Mouse (Mus musculus): Measurements from ENCODE around the gene Vhl. TPM values are rescaled to one million over a fixed set of nuclear protein-coding genes. Genes with fewer than 3 reads are reported as not detected.

Gene Vhl
- polyA plus RNA-seq, 1 experiment: 13.6 TPM

DNA sequence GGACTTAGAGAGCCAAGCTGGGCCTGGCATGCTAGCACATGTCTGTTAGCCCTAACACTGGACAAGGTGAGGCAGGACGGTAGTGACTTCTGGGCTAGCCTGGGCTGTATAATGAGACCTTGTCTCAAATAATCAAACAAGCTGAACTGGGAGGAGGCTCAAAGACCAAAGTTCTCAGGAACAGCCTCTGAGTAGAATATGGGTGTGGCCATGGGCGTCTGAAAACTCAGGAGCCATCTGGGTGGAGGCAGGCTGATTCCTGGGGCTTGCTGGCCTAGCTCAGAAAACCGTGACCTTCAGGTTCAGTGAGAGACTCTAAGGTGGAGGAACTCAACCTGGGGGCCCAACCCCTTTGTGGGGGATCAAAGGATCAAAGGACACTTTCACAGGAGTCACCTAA lies 27.9 kb downstream of the Vhl start:
- Histone ChIP-seq H3K79me2 (ENCODE audit: control insufficient read depth, insufficient read depth) (no peaks in the 10 kb centered on the region), H3ac (ENCODE audit: control insufficient read depth, insufficient read length, low read depth) (no peak overlapping the region), H3K4me3 (ENCODE audit: insufficient read depth, poor library complexity, severe bottlenecking) (no peak overlapping the region), H3K79me3 (ENCODE audit: low read depth) (no peaks in the 10 kb centered on the region), H3K36me3 (ENCODE audit: control insufficient read depth, insufficient read depth) (no peaks in the 10 kb centered on the region), H3K27me3 (ENCODE audit: control insufficient read depth, insufficient read depth, insufficient read length) (no peaks in the 10 kb centered on the region)
- TF ChIP-seq CEBPB (IDR thresholded peaks at IDR 0.05; ENCODE audit: low read depth) (no peak), USF1 (IDR thresholded peaks at IDR 0.05; ENCODE audit: low read depth) (no peak), MYOD1 (IDR thresholded peaks at IDR 0.05; ENCODE audit: control insufficient read depth, insufficient read length, low read depth) (no peak), MYOG (IDR thresholded peaks at IDR 0.05; ENCODE audit: control insufficient read depth, extremely low read depth, insufficient read length) (no peak), FOSL1 (IDR thresholded peaks at IDR 0.05; ENCODE audit: insufficient read depth, low read length, poor library complexity, severe bottlenecking) (no peak), MAX (IDR thresholded peaks at IDR 0.05) (no peak), CTCF (IDR thresholded peaks at IDR 0.05; ENCODE audit: control insufficient read depth, insufficient read depth, insufficient read length) (no peak)

- H3K79me3 ChIP-seq (ENCODE audit: low read depth): no peaks in the 10 kb centered on the region
- no peaks in the 10 kb centered on the region for H3K36me3 ChIP-seq (ENCODE audit: control insufficient read depth, insufficient read depth)
- no peaks in the 10 kb centered on the region for H3K27me3 ChIP-seq (ENCODE audit: control insufficient read depth, insufficient read depth, insufficient read length)
- H3K79me2 ChIP-seq (ENCODE audit: control insufficient read depth, insufficient read depth): no peaks in the 10 kb centered on the region
- TF ChIP-seq USF1 (IDR thresholded peaks at IDR 0.05; ENCODE audit: low read depth) (no peak), MAX (IDR thresholded peaks at IDR 0.05) (no peak), CEBPB (IDR thresholded peaks at IDR 0.05; ENCODE audit: low read depth) (no peak), CTCF (IDR thresholded peaks at IDR 0.05; ENCODE audit: control insufficient read depth, insufficient read depth, insufficient read length) (no peak), MYOG (IDR thresholded peaks at IDR 0.05; ENCODE audit: control insufficient read depth, extremely low read depth, insufficient read length) (no peak), MYOD1 (IDR thresholded peaks at IDR 0.05; ENCODE audit: control insufficient read depth, insufficient read length, low read depth) (no peak)
- H3ac ChIP-seq (ENCODE audit: control insufficient read depth, insufficient read length, low read depth): no peak overlapping the region
- no peak overlapping the region for H3K4me3 ChIP-seq (ENCODE audit: insufficient read depth, poor library complexity, severe bottlenecking)
Measured at GRCm38 (mm10) chr6:113653551-113653950, 29.8 kb downstream of the Vhl start.

DNA sequence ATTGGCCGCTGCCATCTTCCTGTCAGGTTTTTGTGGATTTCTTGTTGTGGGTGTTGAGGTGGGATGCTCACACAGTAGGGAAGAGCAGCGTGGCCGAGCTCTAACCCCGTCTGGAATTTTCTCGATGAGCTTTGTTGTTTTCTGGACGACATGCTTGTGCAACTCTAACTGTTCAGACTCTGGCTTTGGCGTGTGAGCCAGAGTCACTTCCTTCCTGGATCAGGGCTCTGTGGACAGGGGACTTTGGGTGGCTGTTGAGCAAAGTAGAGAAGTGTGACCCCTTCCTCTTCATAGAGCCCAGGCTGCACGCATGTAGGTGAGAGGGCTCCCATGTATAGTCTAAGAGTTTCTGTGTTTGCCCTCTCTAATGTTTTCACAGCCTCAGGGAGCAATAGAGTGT lies 30.3 kb downstream of the Vhl start:
- H3K79me2 ChIP-seq (ENCODE audit: control insufficient read depth, insufficient read depth): no peaks in the 10 kb centered on the region
- H3K27me3 ChIP-seq (ENCODE audit: control insufficient read depth, insufficient read depth, insufficient read length): no peaks in the 10 kb centered on the region
- no peak overlapping the region for H3K4me3 ChIP-seq (ENCODE audit: insufficient read depth, poor library complexity, severe bottlenecking)
- TF ChIP-seq FOSL1 (IDR thresholded peaks at IDR 0.05; ENCODE audit: insufficient read depth, low read length, poor library complexity, severe bottlenecking) (no peak), USF1 (IDR thresholded peaks at IDR 0.05; ENCODE audit: low read depth) (no peak), MYOD1 (IDR thresholded peaks at IDR 0.05; ENCODE audit: control insufficient read depth, insufficient read length, low read depth) (no peak), CTCF (IDR thresholded peaks at IDR 0.05; ENCODE audit: control insufficient read depth, insufficient read depth, insufficient read length) (no peak), MAX (IDR thresholded peaks at IDR 0.05) (no peak), MYOG (IDR thresholded peaks at IDR 0.05; ENCODE audit: control insufficient read depth, extremely low read depth, insufficient read length) (no peak), CEBPB (IDR thresholded peaks at IDR 0.05; ENCODE audit: low read depth) (no peak)
- no peaks in the 10 kb centered on the region for H3K79me3 ChIP-seq (ENCODE audit: low read depth)
- H3ac ChIP-seq (ENCODE audit: control insufficient read depth, insufficient read length, low read depth): no peak overlapping the region
- no peaks in the 10 kb centered on the region for H3K36me3 ChIP-seq (ENCODE audit: control insufficient read depth, insufficient read depth)

DNA sequence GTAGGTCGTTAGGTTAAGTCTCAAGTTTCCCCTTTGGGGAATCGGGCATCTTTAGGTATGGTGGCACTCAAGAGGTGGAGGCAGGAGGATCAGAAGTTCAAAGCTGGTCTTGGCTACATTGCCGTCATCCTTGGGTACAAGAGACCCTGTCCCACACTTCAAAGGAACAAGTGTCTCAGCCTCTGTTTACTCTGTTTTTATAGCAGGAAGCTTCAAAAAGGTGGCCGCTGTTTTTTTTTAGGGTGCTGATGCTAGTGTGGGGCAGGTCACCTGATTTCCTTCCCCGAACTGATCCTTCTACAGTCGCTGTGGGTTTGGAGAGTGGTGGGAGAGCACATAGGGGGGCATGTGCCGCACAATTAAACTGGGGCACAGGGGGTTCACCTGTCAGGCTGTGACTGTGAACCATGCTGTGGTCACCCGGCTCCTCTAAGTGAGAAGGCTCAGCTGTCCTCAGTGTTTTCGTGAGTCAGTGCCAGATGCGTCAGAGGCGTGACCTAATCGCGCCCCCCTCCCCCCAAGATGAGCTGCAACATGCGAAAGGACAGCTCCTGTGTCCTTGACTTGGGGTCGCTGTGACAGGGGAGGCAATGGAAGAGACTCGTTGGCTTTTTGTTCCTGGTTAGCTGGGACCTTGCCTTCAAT lies 31.1 kb downstream of the Vhl start:
- H3ac ChIP-seq (ENCODE audit: control insufficient read depth, insufficient read length, low read depth): no peak overlapping the region
- peak; percentile 73 for TF ChIP-seq MYOD1 (IDR thresholded peaks at IDR 0.05; ENCODE audit: control insufficient read depth, insufficient read length, low read depth)
- TF ChIP-seq CEBPB (IDR thresholded peaks at IDR 0.05; ENCODE audit: low read depth): no peak
- TF ChIP-seq CTCF (IDR thresholded peaks at IDR 0.05; ENCODE audit: control insufficient read depth, insufficient read depth, insufficient read length): no peak
- no peaks in the 10 kb centered on the region for H3K36me3 ChIP-seq (ENCODE audit: control insufficient read depth, insufficient read depth)
- H3K4me3 ChIP-seq (ENCODE audit: insufficient read depth, poor library complexity, severe bottlenecking): no peak overlapping the region
- H3K79me3 ChIP-seq (ENCODE audit: low read depth): no peaks in the 10 kb centered on the region
- no peaks in the 10 kb centered on the region for H3K79me2 ChIP-seq (ENCODE audit: control insufficient read depth, insufficient read depth)
- H3K27me3 ChIP-seq (ENCODE audit: control insufficient read depth, insufficient read depth, insufficient read length): no peaks in the 10 kb centered on the region

GRCm38 (mm10) chr6:113655475-113655874 lies 31.7 kb downstream of the Vhl start:
- H3K4me3 ChIP-seq (ENCODE audit: insufficient read depth, poor library complexity, severe bottlenecking): no peak overlapping the region
- H3K36me3 ChIP-seq (ENCODE audit: control insufficient read depth, insufficient read depth): no peaks in the 10 kb centered on the region
- H3K79me3 ChIP-seq (ENCODE audit: low read depth): no peaks in the 10 kb centered on the region
- no peaks in the 10 kb centered on the region for H3K27me3 ChIP-seq (ENCODE audit: control insufficient read depth, insufficient read depth, insufficient read length)
- H3ac ChIP-seq (ENCODE audit: control insufficient read depth, insufficient read length, low read depth): no peak overlapping the region
- no peak for TF ChIP-seq MYOG (IDR thresholded peaks at IDR 0.05; ENCODE audit: control insufficient read depth, extremely low read depth, insufficient read length)
- TF ChIP-seq MYOD1 (IDR thresholded peaks at IDR 0.05; ENCODE audit: control insufficient read depth, insufficient read length, low read depth): no peak
- TF ChIP-seq MAX (IDR thresholded peaks at IDR 0.05): no peak
- no peak for TF ChIP-seq CTCF (IDR thresholded peaks at IDR 0.05; ENCODE audit: control insufficient read depth, insufficient read depth, insufficient read length)
- no peak for TF ChIP-seq CEBPB (IDR thresholded peaks at IDR 0.05; ENCODE audit: low read depth)
- TF ChIP-seq FOSL1 (IDR thresholded peaks at IDR 0.05; ENCODE audit: insufficient read depth, low read length, poor library complexity, severe bottlenecking): no peak
- TF ChIP-seq USF1 (IDR thresholded peaks at IDR 0.05; ENCODE audit: low read depth): no peak
- no peaks in the 10 kb centered on the region for H3K79me2 ChIP-seq (ENCODE audit: control insufficient read depth, insufficient read depth)

GRCm38 (mm10) chr6:113656847-113657246 lies 33.1 kb downstream of the Vhl start:
- TF ChIP-seq MYOD1 (IDR thresholded peaks at IDR 0.05; ENCODE audit: control insufficient read depth, insufficient read length, low read depth) (no peak), CTCF (IDR thresholded peaks at IDR 0.05; ENCODE audit: control insufficient read depth, insufficient read depth, insufficient read length) (no peak), CEBPB (IDR thresholded peaks at IDR 0.05; ENCODE audit: low read depth) (no peak), FOSL1 (IDR thresholded peaks at IDR 0.05; ENCODE audit: insufficient read depth, low read length, poor library complexity, severe bottlenecking) (no peak), MAX (IDR thresholded peaks at IDR 0.05) (no peak), USF1 (IDR thresholded peaks at IDR 0.05; ENCODE audit: low read depth) (no peak), MYOG (IDR thresholded peaks at IDR 0.05; ENCODE audit: control insufficient read depth, extremely low read depth, insufficient read length) (no peak)
- H3K79me3 ChIP-seq (ENCODE audit: low read depth): no peaks in the 10 kb centered on the region

More at GRCm38 (mm10) chr6:113656847-113657246, 33.1 kb downstream of the Vhl start:
- Histone ChIP-seq H3K36me3 (ENCODE audit: control insufficient read depth, insufficient read depth) (no peaks in the 10 kb centered on the region), H3ac (ENCODE audit: control insufficient read depth, insufficient read length, low read depth) (no peak overlapping the region), H3K27me3 (ENCODE audit: control insufficient read depth, insufficient read depth, insufficient read length) (no peaks in the 10 kb centered on the region), H3K79me2 (ENCODE audit: control insufficient read depth, insufficient read depth) (no peaks in the 10 kb centered on the region), H3K4me3 (ENCODE audit: insufficient read depth, poor library complexity, severe bottlenecking) (no peak overlapping the region)
